Comparison of ENCODE assay signal across 17 mouse cellular contexts in genomic region chr19:4164100-4164499, GRCm38 (mm10). TPM values are rescaled to one million over a fixed set of nuclear protein-coding genes. Genes with fewer than 3 reads are reported as not detected.
DNase-seq lines count a peak whose midpoint lies in the region; ATAC-seq lines count a peak whose summit lies in the region.
"Had no signal": no experiment of that assay in that cellular context is flagged by ENCODE, and none has a peak within 500 bp of the region (broad histone marks: within the 10 kb centered on the region; RNA-seq: fewer than 3 reads in every experiment).

No protein-coding gene starts in this region.

- no peaks in the 10 kb centered on the region for H3K27me3 ChIP-seq in midbrain, embryonic 10.5 days (ENCODE audit: low read depth, poor library complexity, severe bottlenecking)
- H3K27me3 ChIP-seq in midbrain, embryonic 11.5 days (ENCODE audit: control insufficient read depth, insufficient read depth, low read length) = no peaks in the 10 kb centered on the region
- no peaks in the 10 kb centered on the region for H3K27me3 ChIP-seq in liver, embryonic 16.5 days (ENCODE audit: control insufficient read depth, insufficient read depth, low read depth, low read length)
- H3K27me3 ChIP-seq: embryonic facial prominence, embryonic 12.5 days; forebrain, embryonic 13.5 days; limb, embryonic 15.5 days had no signal

- H3K27ac ChIP-seq in midbrain, embryonic 10.5 days (replicated peaks) = no peak overlapping the region
- H3K27ac ChIP-seq in midbrain, embryonic 11.5 days (ENCODE audit: low read depth, low read length) = no peak overlapping the region
- peak overlapping the region; percentile 29 for H3K27ac ChIP-seq in liver, embryonic 16.5 days (ENCODE audit: low read length)

- H3K36me3 ChIP-seq in midbrain, embryonic 10.5 days = peaks cover 23% of the 10 kb centered on the region
- H3K36me3 ChIP-seq in midbrain, embryonic 11.5 days (ENCODE audit: control insufficient read depth, insufficient read depth, low read length) = peaks cover 9% of the 10 kb centered on the region; the same call in 1 of the 2 replicates
- H3K36me3 ChIP-seq in liver, embryonic 16.5 days (ENCODE audit: control insufficient read depth, insufficient read depth) = peaks cover 3% of the 10 kb centered on the region

- H3K4me3 ChIP-seq in midbrain, embryonic 10.5 days = peak overlapping the region; percentile 73; the same call in 1 of the 2 replicates
- no peak overlapping the region for H3K4me3 ChIP-seq in midbrain, embryonic 11.5 days (ENCODE audit: low read depth, low read length)
- H3K4me3 ChIP-seq in liver, embryonic 16.5 days (ENCODE audit: low read depth, low read length) = no peak overlapping the region

- peak; percentile 41 for DNase-seq in cerebellum, adult 9-11 months
- DNase-seq in cerebellum, adult 18-20 months = no peak
- DNase-seq in midbrain, embryonic 10.5 days (ENCODE audit: low spot score) = no peak
- no peak for DNase-seq in midbrain, embryonic 11.5 days (ENCODE audit: low spot score, missing footprints)
- no peak for DNase-seq in urinary bladder, postnatal 25 days (ENCODE audit: low spot score)
- no peak for DNase-seq in gastrocnemius, postnatal 4 days (ENCODE audit: low spot score in 2 of 2)
- DNase-seq in ovary, postnatal 14 days (ENCODE audit: low spot score) = no peak
- DNase-seq: gastrocnemius, postnatal 14 days; kidney, postnatal 14 days; layer of hippocampus, postnatal 36 days; right cerebral cortex, adult 18-20 months had no signal

- no peak overlapping the region for H3K4me2 ChIP-seq in midbrain, embryonic 11.5 days
- 0 out of 2 replicates have a peak overlapping the region, but pooled peaks have one; percentile 66 for H3K4me2 ChIP-seq in liver, embryonic 16.5 days (ENCODE audit: low read depth, low read length)

- no peak for ATAC-seq in midbrain, embryonic 11.5 days (ENCODE audit: low FRiP score)
- ATAC-seq in liver, embryonic 16.5 days (ENCODE audit: low read depth) = 0 out of 2 replicates have a peak, but pooled peaks have one; percentile 12

- WGBS in midbrain, embryonic 10.5 days = 78% methylated on average over 3 of the region's 3 CpGs
- WGBS in midbrain, embryonic 11.5 days = 79% methylated on average over 3 of the region's 3 CpGs
- 65% methylated on average over 3 of the region's 3 CpGs for WGBS in liver, embryonic 16.5 days (ENCODE audit: insufficient replicate concordance)

- no peak overlapping the region for H3K9ac ChIP-seq in midbrain, embryonic 11.5 days (ENCODE audit: low read length)
- no peak overlapping the region for H3K9ac ChIP-seq in liver, embryonic 16.5 days (ENCODE audit: low read depth, low read length)

- no peaks in the 10 kb centered on the region for H3K9me3 ChIP-seq in midbrain, embryonic 10.5 days (replicated peaks)
- H3K9me3 ChIP-seq in midbrain, embryonic 11.5 days (ENCODE audit: control insufficient read depth, low read length) = no peaks in the 10 kb centered on the region
- H3K9me3 ChIP-seq in liver, embryonic 16.5 days (replicated peaks; ENCODE audit: control insufficient read depth, low read length) = no peaks in the 10 kb centered on the region
- H3K9me3 ChIP-seq: embryonic facial prominence, embryonic 12.5 days; forebrain, embryonic 13.5 days; limb, embryonic 15.5 days had no signal

- H3K4me1 ChIP-seq in midbrain, embryonic 10.5 days = peaks cover 17% of the 10 kb centered on the region
- H3K4me1 ChIP-seq in midbrain, embryonic 11.5 days (ENCODE audit: control insufficient read depth, insufficient read depth, low read length) = peaks cover 12% of the 10 kb centered on the region
- peaks cover 32% of the 10 kb centered on the region for H3K4me1 ChIP-seq in liver, embryonic 16.5 days (ENCODE audit: control insufficient read depth, low read depth, low read length)

RNA-seq across cellular contexts. Expression of gene Rps6kb2, which starts 0.9 kb away (rescaled TPM):
- polyA plus RNA-seq in midbrain, embryonic 10.5 days (2016; fragmentation: Nextera tagmentation; extraction: Ambion mirVana) = 58.8 and 71.4 TPM in 2 replicates
- polyA plus RNA-seq in midbrain, embryonic 11.5 days (2014; fragmentation: Nextera tagmentation; extraction: Ambion mirVana) = 35.4 and 46.8 TPM in 2 replicates
- 29.4 and 31.9 TPM in 2 replicates for polyA plus RNA-seq in liver, embryonic 16.5 days (2015; fragmentation: Nextera tagmentation; extraction: Ambion mirVana)
- 10 to 100 TPM; 34.7 to 38.0 TPM for total RNA-seq in gastrocnemius, postnatal 4 days (2021)

RNA-seq across cellular contexts. Expression of gene Ptprcap, which starts 10.7 kb away (rescaled TPM):
- 0.67 TPM in 1 of 2 replicates, not detected in the other for polyA plus RNA-seq in midbrain, embryonic 10.5 days (2016; fragmentation: Nextera tagmentation; extraction: Ambion mirVana)
- polyA plus RNA-seq in midbrain, embryonic 11.5 days (2014; fragmentation: Nextera tagmentation; extraction: Ambion mirVana) = 0.75 and 1.7 TPM in 2 replicates
- polyA plus RNA-seq in liver, embryonic 16.5 days (2015; fragmentation: Nextera tagmentation; extraction: Ambion mirVana) = 17.6 and 17.9 TPM in 2 replicates
- 1 to 10 TPM; 1.9 to 2.2 TPM for total RNA-seq in gastrocnemius, postnatal 4 days (2021)

RNA-seq across cellular contexts. Expression of gene Carns1, which starts 11.2 kb away (rescaled TPM):
- polyA plus RNA-seq in midbrain, embryonic 10.5 days (2016; fragmentation: Nextera tagmentation; extraction: Ambion mirVana) = 2.8 and 4.1 TPM in 2 replicates
- polyA plus RNA-seq in midbrain, embryonic 11.5 days (2014; fragmentation: Nextera tagmentation; extraction: Ambion mirVana) = 2.5 and 2.9 TPM in 2 replicates
- polyA plus RNA-seq in liver, embryonic 16.5 days (2015; fragmentation: Nextera tagmentation; extraction: Ambion mirVana) = 0.49 and 0.67 TPM in 2 replicates
- total RNA-seq in gastrocnemius, postnatal 4 days (2021) = 10 to 100 TPM; 65.5 to 69.4 TPM

RNA-seq across cellular contexts. Expression of gene Coro1b, which starts 15.7 kb away (rescaled TPM):
- polyA plus RNA-seq in midbrain, embryonic 10.5 days (2016; fragmentation: Nextera tagmentation; extraction: Ambion mirVana) = 133 and 138 TPM in 2 replicates
- polyA plus RNA-seq in midbrain, embryonic 11.5 days (2014; fragmentation: Nextera tagmentation; extraction: Ambion mirVana) = 105 and 127 TPM in 2 replicates
- 72.4 and 74.8 TPM in 2 replicates for polyA plus RNA-seq in liver, embryonic 16.5 days (2015; fragmentation: Nextera tagmentation; extraction: Ambion mirVana)
- total RNA-seq in gastrocnemius, postnatal 4 days (2021) = 10 to 100 TPM; 73.6 to 74.5 TPM

RNA-seq across cellular contexts. Expression of gene Cabp4, which starts 20.3 kb away (rescaled TPM):
- not detected in 2 replicates for polyA plus RNA-seq in midbrain, embryonic 10.5 days (2016; fragmentation: Nextera tagmentation; extraction: Ambion mirVana)
- 0.11 TPM in 1 of 2 replicates, not detected in the other for polyA plus RNA-seq in midbrain, embryonic 11.5 days (2014; fragmentation: Nextera tagmentation; extraction: Ambion mirVana)
- polyA plus RNA-seq in liver, embryonic 16.5 days (2015; fragmentation: Nextera tagmentation; extraction: Ambion mirVana) = 0.18 and 0.20 TPM in 2 replicates
- total RNA-seq in gastrocnemius, postnatal 4 days (2021) = not detected
- polyA plus RNA-seq: embryonic facial prominence, embryonic 12.5 days; heart, embryonic 14.5 days; neural tube, embryonic 11.5 days had no signal
